Mouse (Mus musculus): ENCODE data around the gene Cnot4. TPM values are rescaled to one million over a fixed set of nuclear protein-coding genes. Genes with fewer than 3 reads are reported as not detected.

Gene Cnot4
- total RNA-seq, 2 experiments from 2014 or later = 38.4 to 48.2 TPM

Other genes with a start within 250 kb of the Cnot4 start
- gene Wdr91, start 222.8 kb downstream of the Cnot4 start, total RNA-seq (2021) = 10 to 100 TPM; 26.7 to 28.5 TPM
- gene Stra8, start 213.6 kb downstream of the Cnot4 start, total RNA-seq (2021) = not detected
- 1 to 10 TPM; 2.0 to 2.5 TPM for gene Slc23a4, start 145.3 kb downstream of the Cnot4 start, total RNA-seq (2021)
- 10 to 100 TPM; 51.2 to 55.3 TPM for gene Nup205, start 43.7 kb upstream of the Cnot4 start, total RNA-seq (2021)
- gene Slc13a4, start 174.4 kb upstream of the Cnot4 start, total RNA-seq (2021) = 10 to 100 TPM; 11.6 to 12.0 TPM
- gene Fam180a, start 192.4 kb upstream of the Cnot4 start, total RNA-seq (2021) = 1 to 10 TPM; 3.6 to 4.1 TPM